Mouse (Mus musculus) kidney, adult 2 months (tissue): Measurements from ENCODE around the gene Arpc4.

Experiments used
- CTCF ChIP-seq: fragments of 200-500 bp; conservative IDR thresholded peaks from 2 replicates; pipeline ENCODE4 v1.5.1; 2011; ENCODE audit warnings: low read depth, mild to moderate bottlenecking, control low read depth, low read length, moderate library complexity, mixed read lengths; ENCODE audit not compliant: insufficient read depth, insufficient read length
- POLR2A ChIP-seq: fragments of 200-500 bp; IDR thresholded peaks from one replicate; pipeline ENCODE4 v1.6.1; 2011; ENCODE audit warnings: low read depth, low read length, control low read depth

DNA sequence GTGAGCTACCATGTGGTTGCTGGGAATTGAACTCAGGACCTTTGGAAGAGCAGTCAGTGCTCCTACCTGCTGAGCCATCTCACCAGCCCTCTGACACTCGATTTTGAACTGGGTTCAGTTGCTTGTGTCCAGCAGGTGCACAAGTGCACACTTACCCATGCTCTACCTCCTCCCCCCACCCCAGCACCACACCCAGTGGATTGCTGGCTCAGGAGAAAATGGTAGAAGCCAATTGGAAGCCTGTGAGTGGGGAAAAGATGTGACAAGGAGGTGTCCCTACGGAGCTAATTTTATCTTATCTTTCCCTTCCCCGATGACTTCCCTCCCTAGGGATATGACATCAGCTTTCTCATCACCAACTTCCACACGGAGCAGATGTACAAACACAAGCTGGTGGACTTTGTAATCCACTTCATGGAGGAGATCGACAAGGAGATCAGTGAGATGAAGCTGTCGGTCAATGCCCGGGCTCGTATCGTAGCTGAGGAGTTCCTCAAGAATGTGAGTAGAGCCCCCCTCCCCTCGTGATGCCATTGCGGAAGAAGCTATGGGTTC, 7.3 kb downstream of the Arpc4 start:
- TF ChIP-seq POLR2A (no peak), CTCF (no peak)
